Mouse (Mus musculus): ENCODE results near the gene Scgb1b29. TPM values are rescaled to one million over a fixed set of nuclear protein-coding genes. Genes with fewer than 3 reads are reported as not detected.
"Not testable (repeated sequence)": the region's sequence is repeated elsewhere in the genome, so short reads cannot be mapped to it uniquely, and the experiment has no call there.

Gene Scgb1b29
- not detected in 2 replicates for polyA plus RNA-seq (2016; fragmentation: Nextera tagmentation; extraction: Ambion mirVana)

- H3K27me3 ChIP-seq; ATAC-seq (ENCODE audit: low FRiP score); H3K36me3 ChIP-seq; H3K9me3 ChIP-seq (replicated peaks); H3K4me2 ChIP-seq (replicated peaks); H3K9ac ChIP-seq; H3K4me3 ChIP-seq; H3K27ac ChIP-seq; H3K4me1 ChIP-seq: not testable (repeated sequence)
- WGBS, result 82% methylated on average over 4 of the region's 5 CpGs
These were observed at the start of gene Scgb1b29 for GRCm38 (mm10) chr7:32441241-32441640. Scgb1b29 (plus strand) TSS chr7:32441541.

- not testable (repeated sequence) for H3K4me3 ChIP-seq; H3K36me3 ChIP-seq; H3K4me2 ChIP-seq (replicated peaks); H3K9me3 ChIP-seq (replicated peaks); H3K27me3 ChIP-seq; H3K27ac ChIP-seq; H3K9ac ChIP-seq; ATAC-seq (ENCODE audit: low FRiP score); H3K4me1 ChIP-seq
- 88% methylated on average over 11 of the region's 11 CpGs for WGBS
These were observed 12.7 kb upstream of the Scgb1b29 start for GRCm38 (mm10) chr7:32428636-32429035.

Other genes starting within 250 kb of the Scgb1b29 start
- not detected in 2 replicates for gene Scgb2b11, start 230.4 kb upstream of the Scgb1b29 start, polyA plus RNA-seq (2016; fragmentation: Nextera tagmentation; extraction: Ambion mirVana)
- not detected in 2 replicates for gene Scgb1b11, start 218.7 kb upstream of the Scgb1b29 start, polyA plus RNA-seq (2016; fragmentation: Nextera tagmentation; extraction: Ambion mirVana)
- gene Scgb2b12, start 114.3 kb upstream of the Scgb1b29 start, polyA plus RNA-seq (2016; fragmentation: Nextera tagmentation; extraction: Ambion mirVana), result not detected in 2 replicates
- not detected in 2 replicates for gene Scgb1b12, start 107.4 kb upstream of the Scgb1b29 start, polyA plus RNA-seq (2016; fragmentation: Nextera tagmentation; extraction: Ambion mirVana)

Data from hindbrain, embryonic 12.5 days (tissue).